ENCODE assay signal across 8 mouse cellular contexts in the genomic region with DNA sequence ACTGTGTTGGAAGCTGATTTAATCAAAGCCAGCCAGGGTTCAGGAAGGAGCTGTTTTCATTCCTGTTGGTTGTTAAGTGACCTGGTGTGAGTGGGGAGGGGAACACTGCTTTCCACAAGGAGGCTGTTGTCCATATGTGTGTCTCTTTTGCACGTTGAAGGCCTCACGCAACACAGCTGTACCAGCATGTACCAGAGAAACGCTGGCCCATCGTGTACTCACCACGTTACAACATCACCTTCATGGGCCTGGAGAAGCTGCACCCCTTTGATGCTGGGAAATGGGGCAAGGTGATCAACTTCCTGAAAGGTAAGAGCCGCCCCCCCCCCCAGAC. TPM values are rescaled to one million over a fixed set of nuclear protein-coding genes. Genes with fewer than 3 reads are reported as not detected.
A peak's percentile ranks its signal among the peaks of the same experiment; 100 is the strongest.
DNase-seq lines count a peak whose midpoint lies in the region; ATAC-seq and TF ChIP-seq lines count a peak whose summit lies in the region.

No protein-coding gene starts in this region.

- 22% methylated on average over 5 of the region's 6 CpGs for WGBS in embryonic facial prominence, embryonic 12.5 days
- whole genome bisulfite sequencing in hindbrain, embryonic 16.5 days: 29% methylated on average over 6 of the region's 6 CpGs
- 31% methylated on average over 6 of the region's 6 CpGs for WGBS in midbrain, postnatal 0 days

- H3K4me3 ChIP-seq in layer of hippocampus, adult 2 months: peak overlapping the region; percentile 84
- peak overlapping the region; percentile 62 for H3K4me3 ChIP-seq in embryonic facial prominence, embryonic 12.5 days
- peak overlapping the region; percentile 70 for H3K4me3 ChIP-seq in hindbrain, embryonic 16.5 days (ENCODE audit: low read length)
- peak overlapping the region; percentile 46 for H3K4me3 ChIP-seq in midbrain, postnatal 0 days (ENCODE audit: low read depth, low read length)

- no peaks in the 10 kb centered on the region for H3K27me3 ChIP-seq in embryonic facial prominence, embryonic 12.5 days
- H3K27me3 ChIP-seq in hindbrain, embryonic 16.5 days (replicated peaks; ENCODE audit: control insufficient read depth, insufficient read depth, low read length): no peaks in the 10 kb centered on the region
- no peaks in the 10 kb centered on the region for H3K27me3 ChIP-seq in midbrain, postnatal 0 days (ENCODE audit: insufficient read depth, low read length)

- H3K36me3 ChIP-seq in embryonic facial prominence, embryonic 12.5 days: 0 out of 2 replicates have a peak, but pooled peaks cover 4% of the 10 kb centered on the region
- H3K36me3 ChIP-seq in hindbrain, embryonic 16.5 days (ENCODE audit: control insufficient read depth, insufficient read depth, low read length): no peaks in the 10 kb centered on the region; the same call in 1 of the 2 replicates
- no peaks in the 10 kb centered on the region for H3K36me3 ChIP-seq in midbrain, postnatal 0 days (ENCODE audit: insufficient read depth, low read length)

- DNase-seq in layer of hippocampus, adult 2 months (ENCODE audit: low spot score in 2 of 2): no peak
- no peak for DNase-seq in layer of hippocampus, adult 18-20 months (ENCODE audit: low spot score in 2 of 2)
- no peak for DNase-seq in midbrain, postnatal 0 days (ENCODE audit: low spot score)
- DNase-seq in adrenal gland, postnatal 10 days: no peak
- DNase-seq in frontal cortex, postnatal 36 days (ENCODE audit: low spot score in 2 of 2): no peak
- DNase-seq in natural killer cell, adult 2 months (ENCODE audit: low spot score in 2 of 2): no peak

- no peak for ATAC-seq in embryonic facial prominence, embryonic 12.5 days (ENCODE audit: insufficient number of reproducible peaks, insufficient read depth, low FRiP score, low TSS enrichment)
- no peak for ATAC-seq in hindbrain, embryonic 16.5 days
- ATAC-seq in midbrain, postnatal 0 days (ENCODE audit: low FRiP score): no peak

- no peaks in the 10 kb centered on the region for H3K9me3 ChIP-seq in embryonic facial prominence, embryonic 12.5 days
- H3K9me3 ChIP-seq in hindbrain, embryonic 16.5 days (ENCODE audit: control insufficient read depth, low read length): no peaks in the 10 kb centered on the region
- no peaks in the 10 kb centered on the region for H3K9me3 ChIP-seq in midbrain, postnatal 0 days (ENCODE audit: low read length)

- TF ChIP-seq CTCF in layer of hippocampus, adult 2 months (conservative IDR thresholded peaks at IDR 0.05): no peak
- TF ChIP-seq CTCF in midbrain, postnatal 0 days (IDR thresholded peaks at IDR 0.05): no peak

- H3K9ac ChIP-seq in embryonic facial prominence, embryonic 12.5 days: peak overlapping the region; percentile 76
- H3K9ac ChIP-seq in hindbrain, embryonic 16.5 days (ENCODE audit: low read depth, low read length): peak overlapping the region; percentile 83
- H3K9ac ChIP-seq in midbrain, postnatal 0 days (replicated peaks; ENCODE audit: low read length, poor library complexity, severe bottlenecking): peak overlapping the region; percentile 79

- H3K4me1 ChIP-seq in embryonic facial prominence, embryonic 12.5 days: peaks cover 59% of the 10 kb centered on the region
- H3K4me1 ChIP-seq in hindbrain, embryonic 16.5 days (ENCODE audit: control insufficient read depth, insufficient read depth, low read depth, low read length): peaks cover 78% of the 10 kb centered on the region
- peaks cover 59% of the 10 kb centered on the region for H3K4me1 ChIP-seq in midbrain, postnatal 0 days (ENCODE audit: insufficient read depth, low read length)

- peak overlapping the region; percentile 93 for H3K27ac ChIP-seq in layer of hippocampus, adult 2 months
- H3K27ac ChIP-seq in embryonic facial prominence, embryonic 12.5 days: peak overlapping the region; percentile 87
- peak overlapping the region; percentile 85 for H3K27ac ChIP-seq in hindbrain, embryonic 16.5 days (ENCODE audit: low read depth, low read length)
- peak overlapping the region; percentile 98 for H3K27ac ChIP-seq in midbrain, postnatal 0 days (ENCODE audit: low read depth, low read length)

- peak overlapping the region; percentile 63 for H3K4me2 ChIP-seq in embryonic facial prominence, embryonic 12.5 days (replicated peaks)
- H3K4me2 ChIP-seq in hindbrain, embryonic 16.5 days (ENCODE audit: low read length): peak overlapping the region; percentile 82
- H3K4me2 ChIP-seq in midbrain, postnatal 0 days (ENCODE audit: low read depth, low read length, poor library complexity, severe bottlenecking): peak overlapping the region; percentile 76

RNA-seq across cellular contexts. Expression of gene Hdac11, which starts 0.7 kb away (rescaled TPM):
- 100 to 1,000 TPM; 154 to 156 TPM for total RNA-seq in layer of hippocampus, adult 2 months (2021)
- total RNA-seq in layer of hippocampus, adult 18-20 months (2021): 100 to 1,000 TPM; 169 to 174 TPM
- polyA plus RNA-seq in embryonic facial prominence, embryonic 12.5 days (2016; fragmentation: Nextera tagmentation; extraction: Ambion mirVana): 16.7 and 16.8 TPM in 2 replicates
- 50.1 and 53.5 TPM in 2 replicates for polyA plus RNA-seq in hindbrain, embryonic 16.5 days (2015; fragmentation: Nextera tagmentation; extraction: Ambion mirVana)
- total RNA-seq in midbrain, postnatal 0 days (2014; rRNA removed): 104 and 121 TPM in 2 replicates
- 55.2 and 59.1 TPM in 2 replicates for polyA plus RNA-seq in midbrain, postnatal 0 days (2015; fragmentation: Nextera tagmentation; extraction: Ambion mirVana)
- total RNA-seq in adrenal gland, postnatal 10 days (2021): 10 to 100 TPM in 1 of 2 experiments, 1 to 10 TPM in 1; 9.7 to 12.3 TPM

RNA-seq across cellular contexts. Expression of gene Nup210, which starts 40.6 kb away (rescaled TPM):
- total RNA-seq in layer of hippocampus, adult 2 months (2021): 10 to 100 TPM; 19.9 to 22.3 TPM
- total RNA-seq in layer of hippocampus, adult 18-20 months (2021): 10 to 100 TPM; 16.2 to 17.5 TPM
- 9.5 and 9.7 TPM in 2 replicates for polyA plus RNA-seq in embryonic facial prominence, embryonic 12.5 days (2016; fragmentation: Nextera tagmentation; extraction: Ambion mirVana)
- polyA plus RNA-seq in hindbrain, embryonic 16.5 days (2015; fragmentation: Nextera tagmentation; extraction: Ambion mirVana): 15.0 and 21.2 TPM in 2 replicates
- total RNA-seq in midbrain, postnatal 0 days (2014; rRNA removed): 58.3 and 67.8 TPM in 2 replicates
- 16.2 and 17.2 TPM in 2 replicates for polyA plus RNA-seq in midbrain, postnatal 0 days (2015; fragmentation: Nextera tagmentation; extraction: Ambion mirVana)
- 10 to 100 TPM; 10.1 to 18.0 TPM for total RNA-seq in adrenal gland, postnatal 10 days (2021)

RNA-seq across cellular contexts. Expression of gene Fbln2, which starts 55.1 kb away (rescaled TPM):
- 10 to 100 TPM in 1 of 2 experiments, 1 to 10 TPM in 1; 8.1 to 10.8 TPM for total RNA-seq in layer of hippocampus, adult 2 months (2021)
- total RNA-seq in layer of hippocampus, adult 18-20 months (2021): 1 to 10 TPM; 7.8 to 10.0 TPM
- 179 and 200 TPM in 2 replicates for polyA plus RNA-seq in embryonic facial prominence, embryonic 12.5 days (2016; fragmentation: Nextera tagmentation; extraction: Ambion mirVana)
- 29.7 and 34.2 TPM in 2 replicates for polyA plus RNA-seq in hindbrain, embryonic 16.5 days (2015; fragmentation: Nextera tagmentation; extraction: Ambion mirVana)
- 32.0 and 33.5 TPM in 2 replicates for total RNA-seq in midbrain, postnatal 0 days (2014; rRNA removed)
- 12.1 and 15.3 TPM in 2 replicates for polyA plus RNA-seq in midbrain, postnatal 0 days (2015; fragmentation: Nextera tagmentation; extraction: Ambion mirVana)
- 10 to 100 TPM; 59.6 to 62.1 TPM for total RNA-seq in adrenal gland, postnatal 10 days (2021)
